Mouse (Mus musculus) stomach, embryonic 15.5 days (tissue): ENCODE measurements around the gene Ace. TPM values are rescaled to one million over a fixed set of nuclear protein-coding genes. Genes with fewer than 3 reads are reported as not detected.
A peak's percentile ranks its signal among the peaks of the same experiment; 100 is the strongest.

Experiments
- ATAC-seq: fragments of 200-750 bp; cut with Nextera tagmentation; 2 replicates; pipeline ENCODE4 v1.8.0; 2017; ENCODE audit warnings: low read depth, moderate number of reproducible peaks, moderate TSS enrichment; ENCODE audit not compliant: insufficient read depth, low FRiP score
- H3K27ac ChIP-seq: fragments of 300-500 bp; sonication (generic); 2 replicates; pipeline ENCODE4 v1.5.1; 2015; ENCODE audit warnings: mild to moderate bottlenecking, inconsistent platforms
- H3K27me3 ChIP-seq: fragments of 300-500 bp; sonication (generic); replicated peaks from 2 replicates; pipeline ENCODE4 v1.6.1; 2015; ENCODE audit warnings: inconsistent platforms
- H3K36me3 ChIP-seq: fragments of 300-500 bp; sonication (generic); 2 replicates; pipeline ENCODE4 v1.6.1; 2015; ENCODE audit warnings: inconsistent platforms
- H3K4me1 ChIP-seq: fragments of 300-500 bp; sonication (generic); 2 replicates; pipeline ENCODE4 v1.6.1; 2015; ENCODE audit warnings: inconsistent platforms
- H3K4me2 ChIP-seq: fragments of 300-500 bp; sonication (generic); 2 replicates; pipeline ENCODE4 v1.6.1; 2015; ENCODE audit warnings: mild to moderate bottlenecking, inconsistent platforms
- H3K4me3 ChIP-seq: fragments of 300-500 bp; sonication (generic); replicated peaks from 2 replicates; pipeline ENCODE4 v1.5.1; 2015; ENCODE audit warnings: inconsistent platforms
- H3K9ac ChIP-seq: fragments of 300-500 bp; sonication (generic); 2 replicates; pipeline ENCODE4 v1.6.1; 2015; ENCODE audit warnings: inconsistent platforms
- H3K9me3 ChIP-seq: fragments of 300-500 bp; sonication (generic); 2 replicates; pipeline ENCODE4 v1.6.1; 2016; ENCODE audit warnings: inconsistent platforms
- WGBS: fragments of 180-500 bp; shearing (Covaris S2); methylation state at CpG from one replicate; pipeline ENCODE4 v1.1.7; 2015; 5-methylcytosine and 5-hydroxymethylcytosine counted together
- polyA plus RNA-seq: library from polyadenylated mRNA; unstranded; fragments of >200 nt; fragmentation: Nextera tagmentation; extraction: Ambion mirVana; gene quantifications from 2 replicates; pipeline ENCODE4 v1.2.1, GENCODE M21; 2015

Ace gene
- polyA plus RNA-seq, 1 experiment from 2014 or later, result 1.8 TPM

DNA sequence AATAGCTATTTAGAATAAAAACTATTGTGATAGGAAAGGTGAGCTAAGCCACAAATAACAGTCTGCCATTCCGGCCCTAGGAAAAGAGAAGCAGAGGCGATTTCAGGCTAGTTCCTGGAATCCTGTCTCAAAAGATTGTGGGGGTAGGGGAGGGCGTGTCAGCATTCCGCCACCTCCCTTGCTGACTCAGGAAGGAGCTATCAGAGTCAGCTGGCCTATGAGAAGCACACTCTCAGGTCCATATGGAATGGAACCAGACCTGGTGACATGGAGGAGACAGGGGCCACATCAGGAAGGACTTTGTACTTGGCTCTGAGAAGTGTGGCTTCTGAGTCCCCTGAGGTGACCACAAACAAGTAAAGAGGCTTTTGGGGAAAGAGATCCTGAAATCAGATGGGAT is 17.2 kb upstream of the Ace start:
- H3K9me3 ChIP-seq, result no peaks in the 10 kb centered on the region
- 62% methylated on average over 4 of the region's 4 CpGs for WGBS
- no peak overlapping the region for H3K9ac ChIP-seq
- no peak for ATAC-seq
- no peak overlapping the region for H3K4me2 ChIP-seq
- H3K4me1 ChIP-seq, result peaks cover 10% of the 10 kb centered on the region; the same call in 1 of the 2 replicates
- H3K4me3 ChIP-seq, result no peak overlapping the region
- H3K36me3 ChIP-seq, result no peaks in the 10 kb centered on the region
- H3K27me3 ChIP-seq, result no peaks in the 10 kb centered on the region
- H3K27ac ChIP-seq, result no peak overlapping the region

DNA sequence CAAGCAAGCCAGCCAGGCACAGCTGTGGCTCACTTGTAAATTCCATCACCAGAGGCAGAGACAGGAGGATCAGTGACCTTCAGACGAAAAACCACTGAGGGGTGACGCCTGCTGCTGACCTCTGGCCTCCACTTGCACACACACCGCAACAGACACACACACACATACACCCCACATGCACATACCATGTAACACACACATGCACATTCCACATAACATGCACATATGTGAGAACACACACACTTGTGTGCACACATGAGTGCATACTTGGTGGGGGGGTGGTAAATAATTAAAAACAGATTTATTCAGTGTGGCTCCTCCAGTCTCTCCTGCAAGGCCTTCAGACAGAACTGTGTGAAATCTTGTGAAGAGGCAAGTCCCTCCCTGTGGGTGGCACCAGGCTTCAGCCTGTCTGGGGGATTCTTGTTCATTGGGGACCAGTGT is 16.1 kb upstream of the Ace start:
- no peaks in the 10 kb centered on the region for H3K36me3 ChIP-seq
- H3K4me1 ChIP-seq, result peaks cover 4% of the 10 kb centered on the region; the same call in 1 of the 2 replicates
- no peak for ATAC-seq
- H3K9me3 ChIP-seq, result no peaks in the 10 kb centered on the region
- no peak overlapping the region for H3K9ac ChIP-seq
- WGBS, result 53% methylated on average over 3 of the region's 3 CpGs
- no peak overlapping the region for H3K4me2 ChIP-seq
- no peak overlapping the region for H3K27ac ChIP-seq
- no peaks in the 10 kb centered on the region for H3K27me3 ChIP-seq
- H3K4me3 ChIP-seq, result no peak overlapping the region

DNA sequence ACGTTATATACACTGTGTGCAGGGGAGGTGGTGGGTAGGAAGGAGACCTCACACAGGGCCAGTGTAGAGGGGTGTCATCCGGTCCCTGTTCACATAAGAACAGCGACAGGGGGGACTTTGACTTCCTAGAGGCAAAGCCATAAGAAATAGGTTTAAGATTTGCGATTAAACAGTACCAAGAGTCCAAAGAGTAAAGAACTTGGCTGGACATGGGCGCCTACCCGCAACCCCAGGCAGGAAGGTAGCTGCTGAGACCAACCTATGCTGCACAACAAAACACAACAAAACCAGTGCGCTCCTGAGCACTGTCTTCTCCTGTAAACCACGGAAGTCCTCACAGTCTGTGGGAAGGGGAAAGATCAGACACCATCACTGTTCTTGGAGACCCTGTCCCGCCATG is 15.6 kb upstream of the Ace start:
- Histone ChIP-seq H3K9ac (no peak overlapping the region), H3K4me3 (no peak overlapping the region), H3K36me3 (no peaks in the 10 kb centered on the region), H3K27me3 (no peaks in the 10 kb centered on the region), H3K4me1 (0 out of 2 replicates have a peak, but pooled peaks cover 3% of the 10 kb centered on the region), H3K27ac (no peak overlapping the region), H3K4me2 (no peak overlapping the region), H3K9me3 (no peaks in the 10 kb centered on the region)
- ATAC-seq, result no peak
- 87% methylated on average over 9 of the region's 9 CpGs for WGBS

DNA sequence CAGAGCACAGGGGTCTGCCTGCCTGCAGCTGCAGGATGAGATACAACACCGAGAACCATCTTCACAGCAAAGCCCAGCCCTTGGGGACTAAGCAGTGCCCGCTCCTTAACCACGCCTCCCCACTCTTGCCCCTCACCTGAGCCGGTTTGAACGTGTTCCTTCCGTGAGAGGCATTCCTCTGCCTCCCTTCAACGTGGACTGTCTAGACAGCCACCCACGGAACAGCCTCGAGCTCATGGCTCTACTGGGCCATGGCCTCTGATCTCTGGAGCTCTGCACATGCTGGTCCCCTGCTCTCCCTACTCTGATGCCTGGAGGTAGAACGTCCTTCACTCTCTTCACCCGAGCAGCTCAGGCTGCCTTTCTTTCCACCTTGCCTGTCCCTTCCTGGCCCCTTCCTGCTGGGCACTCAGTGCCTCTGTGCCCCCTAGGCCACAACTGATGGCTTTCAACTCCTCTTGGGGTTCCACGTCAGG is 14.8 kb upstream of the Ace start, which contains the start of gene Cyb561:
Cyb561 (minus strand) TSS at position 426 of the 476 bp plus-strand sequence.
- H3K27me3 ChIP-seq, result no peaks in the 10 kb centered on the region
- H3K4me2 ChIP-seq, result no peak within 1 kb of the TSS
- WGBS, result 66% methylated on average over 12 of the region's 12 CpGs
- H3K4me3 ChIP-seq, result no peak within 1 kb of the TSS
- H3K4me1 ChIP-seq, result 0 out of 2 replicates have a peak, but pooled peaks cover 3% of the 10 kb centered on the region
- H3K9me3 ChIP-seq, result no peaks in the 10 kb centered on the region
- no peak within 1 kb of the TSS for H3K9ac ChIP-seq
- H3K27ac ChIP-seq, result no peak within 1 kb of the TSS
- ATAC-seq, result no peak
- no peaks in the 10 kb centered on the region for H3K36me3 ChIP-seq

DNA sequence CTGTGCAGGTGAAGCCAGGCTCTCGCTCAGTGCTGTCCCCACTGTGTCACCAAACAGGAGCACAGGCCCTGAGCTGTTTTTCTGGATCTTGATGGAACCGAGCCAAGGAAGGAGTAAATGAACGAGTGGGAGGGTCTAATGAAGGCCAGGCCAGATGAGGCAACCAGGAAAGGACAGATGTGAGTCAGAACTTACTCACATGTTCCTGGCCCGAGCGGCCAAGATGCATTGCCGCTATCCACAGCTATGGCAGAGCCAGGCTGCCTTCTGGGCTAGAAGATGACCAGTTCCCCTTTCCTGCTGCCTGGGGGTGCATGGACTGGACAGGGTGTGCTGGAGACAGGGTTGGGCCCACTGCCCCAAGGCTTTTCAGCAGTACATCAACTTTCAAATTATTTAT is 14.3 kb upstream of the Ace start:
- Histone ChIP-seq H3K27ac (no peak overlapping the region), H3K36me3 (no peaks in the 10 kb centered on the region), H3K4me3 (no peak overlapping the region), H3K4me1 (0 out of 2 replicates have a peak, but pooled peaks cover under 1% of the 10 kb centered on the region), H3K4me2 (no peak overlapping the region), H3K9ac (no peak overlapping the region), H3K27me3 (no peaks in the 10 kb centered on the region), H3K9me3 (no peaks in the 10 kb centered on the region)
- ATAC-seq, result no peak
- WGBS, result 66% methylated on average over 6 of the region's 6 CpGs

DNA sequence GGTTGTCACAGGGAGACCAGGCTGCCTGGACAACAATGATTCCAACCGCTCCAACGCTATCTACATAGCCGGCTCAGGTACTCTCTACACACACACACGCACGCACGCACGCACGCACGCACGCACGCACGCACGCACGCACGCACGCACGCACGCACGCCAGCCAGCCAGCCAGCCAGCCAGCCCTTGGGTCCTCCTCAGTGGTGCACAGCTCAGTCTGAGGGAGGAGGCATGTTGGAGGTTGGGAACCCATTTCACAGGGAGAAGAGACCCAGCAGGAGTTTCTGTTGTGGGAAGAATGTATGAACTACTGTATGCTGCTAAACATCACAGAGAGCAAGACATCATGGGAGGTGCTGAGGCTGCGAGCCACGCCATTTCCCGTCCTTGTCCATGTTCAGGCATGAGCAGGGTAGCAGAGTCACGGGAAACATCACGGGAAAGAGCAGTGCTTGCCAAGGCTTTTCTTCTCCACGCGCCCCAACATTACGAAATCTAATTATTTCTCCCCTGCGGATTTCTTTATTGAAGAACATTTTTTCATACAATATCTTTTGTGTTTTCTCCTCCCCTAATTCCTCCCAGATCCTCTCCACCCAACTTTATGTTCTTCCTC is 11.8 kb upstream of the Ace start:
- Histone ChIP-seq H3K27me3 (no peaks in the 10 kb centered on the region), H3K36me3 (no peaks in the 10 kb centered on the region), H3K9ac (no peak overlapping the region), H3K4me2 (no peak overlapping the region), H3K27ac (no peak overlapping the region), H3K9me3 (no peaks in the 10 kb centered on the region), H3K4me3 (no peak overlapping the region), H3K4me1 (no peaks in the 10 kb centered on the region)
- ATAC-seq, result no peak
- WGBS, result 89% methylated on average over 28 of the region's 28 CpGs

DNA sequence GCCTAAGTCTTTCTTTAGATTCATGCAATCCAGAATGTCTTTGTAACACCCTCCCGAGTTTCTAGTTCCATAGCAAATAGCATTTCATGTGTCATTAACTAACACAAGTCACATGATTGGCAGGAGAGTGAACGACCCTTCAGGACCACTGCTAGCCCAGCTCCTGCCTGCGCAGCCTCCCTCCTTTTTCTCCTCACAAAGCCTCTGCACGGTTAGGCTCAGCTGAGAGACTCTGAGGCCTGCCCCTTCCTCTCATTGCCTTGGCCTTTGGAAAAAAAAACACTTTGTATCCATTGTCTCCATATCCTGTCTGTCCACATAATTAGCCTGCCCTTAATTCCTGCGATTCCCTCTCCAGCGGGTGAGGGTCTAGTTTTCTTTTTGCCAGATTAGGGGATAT is 10.2 kb upstream of the Ace start:
- Histone ChIP-seq H3K9me3 (no peaks in the 10 kb centered on the region), H3K4me1 (no peaks in the 10 kb centered on the region), H3K4me3 (no peak overlapping the region), H3K27ac (no peak overlapping the region), H3K4me2 (no peak overlapping the region), H3K9ac (no peak overlapping the region), H3K27me3 (no peaks in the 10 kb centered on the region), H3K36me3 (no peaks in the 10 kb centered on the region)
- no peak for ATAC-seq
- 55% methylated on average over 6 of the region's 6 CpGs for WGBS

DNA sequence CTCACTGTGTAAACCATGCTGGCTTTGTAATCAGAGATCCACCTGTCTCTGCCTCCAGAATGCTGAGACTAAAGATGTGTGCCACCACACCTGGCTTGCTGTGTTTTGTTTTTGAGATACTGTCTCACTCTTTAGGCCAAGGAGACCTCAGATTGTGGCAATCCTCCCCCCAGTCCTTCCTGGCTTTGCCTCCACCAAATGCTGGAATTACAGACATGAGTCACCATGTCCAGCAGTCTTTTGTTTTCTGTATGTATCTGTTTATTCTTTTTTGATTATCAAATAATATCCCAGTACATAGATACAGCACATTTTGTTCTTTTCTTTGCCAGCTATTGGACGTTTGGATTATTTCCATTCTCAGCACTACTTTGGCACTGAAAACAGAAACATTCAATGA is 9.2 kb upstream of the Ace start:
- H3K9me3 ChIP-seq, result no peaks in the 10 kb centered on the region
- H3K4me1 ChIP-seq, result no peaks in the 10 kb centered on the region
- no peak overlapping the region for H3K9ac ChIP-seq
- 36% methylated on average over 1 of the region's 1 CpGs for WGBS
- no peak overlapping the region for H3K4me2 ChIP-seq
- H3K4me3 ChIP-seq, result no peak overlapping the region
- no peaks in the 10 kb centered on the region for H3K36me3 ChIP-seq
- no peak for ATAC-seq
- H3K27ac ChIP-seq, result no peak overlapping the region
- H3K27me3 ChIP-seq, result no peaks in the 10 kb centered on the region

DNA sequence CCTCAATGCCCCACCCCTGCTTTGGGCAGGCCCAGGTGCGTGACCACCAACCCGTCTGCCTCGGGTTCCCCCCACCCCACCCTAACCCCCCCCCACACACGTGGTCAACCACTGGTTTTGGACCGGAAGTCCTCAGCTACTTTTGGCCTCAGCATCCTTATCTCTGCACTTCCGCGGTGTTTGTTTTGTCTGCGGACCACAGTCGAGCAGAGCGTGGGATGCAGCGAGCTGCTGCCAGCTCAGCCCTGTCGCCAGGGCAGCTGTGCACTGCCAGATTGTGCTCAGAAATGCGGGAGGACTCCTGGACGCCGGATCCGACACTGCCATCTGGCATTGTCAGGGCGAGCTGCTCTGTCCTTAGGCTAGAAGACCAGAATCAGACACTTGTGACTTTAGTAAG is 8.4 kb upstream of the Ace start:
- H3K27me3 ChIP-seq, result no peaks in the 10 kb centered on the region
- no peaks in the 10 kb centered on the region for H3K36me3 ChIP-seq
- WGBS, result 19% methylated on average over 17 of the region's 17 CpGs
- H3K9me3 ChIP-seq, result no peaks in the 10 kb centered on the region
- H3K4me1 ChIP-seq, result no peaks in the 10 kb centered on the region
- H3K4me3 ChIP-seq, result no peak overlapping the region
- no peak overlapping the region for H3K9ac ChIP-seq
- H3K27ac ChIP-seq, result no peak overlapping the region
- ATAC-seq, result no peak
- peak overlapping the region; percentile 14; the same call in 1 of the 2 replicates for H3K4me2 ChIP-seq

DNA sequence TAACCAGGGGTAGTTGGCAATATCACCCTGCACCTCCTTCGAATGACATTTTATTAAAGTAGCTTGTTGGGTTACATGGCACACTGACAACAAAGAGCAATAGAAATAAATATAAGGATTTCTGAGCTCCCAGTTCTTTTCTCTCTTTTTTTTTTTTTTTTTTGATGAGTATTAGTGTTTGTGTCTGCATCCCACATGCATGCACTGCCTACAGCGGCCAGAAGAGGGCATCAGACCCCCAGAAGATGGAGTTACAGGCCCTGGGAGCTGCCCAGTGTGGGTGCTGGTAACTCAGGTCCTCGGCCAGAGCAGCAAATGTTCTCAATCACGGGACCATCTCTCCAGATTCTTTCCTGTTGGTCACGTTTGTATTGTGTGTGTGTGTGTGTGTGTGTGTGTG is 3.1 kb upstream of the Ace start:
- 66% methylated on average over 5 of the region's 5 CpGs for WGBS
- Histone ChIP-seq H3K27ac (no peak overlapping the region), H3K27me3 (peaks cover 28% of the 10 kb centered on the region), H3K9ac (no peak overlapping the region), H3K36me3 (no peaks in the 10 kb centered on the region), H3K4me2 (no peak overlapping the region), H3K4me1 (peaks cover 5% of the 10 kb centered on the region; the same call in 1 of the 2 replicates), H3K9me3 (no peaks in the 10 kb centered on the region), H3K4me3 (no peak overlapping the region)
- no peak for ATAC-seq

DNA sequence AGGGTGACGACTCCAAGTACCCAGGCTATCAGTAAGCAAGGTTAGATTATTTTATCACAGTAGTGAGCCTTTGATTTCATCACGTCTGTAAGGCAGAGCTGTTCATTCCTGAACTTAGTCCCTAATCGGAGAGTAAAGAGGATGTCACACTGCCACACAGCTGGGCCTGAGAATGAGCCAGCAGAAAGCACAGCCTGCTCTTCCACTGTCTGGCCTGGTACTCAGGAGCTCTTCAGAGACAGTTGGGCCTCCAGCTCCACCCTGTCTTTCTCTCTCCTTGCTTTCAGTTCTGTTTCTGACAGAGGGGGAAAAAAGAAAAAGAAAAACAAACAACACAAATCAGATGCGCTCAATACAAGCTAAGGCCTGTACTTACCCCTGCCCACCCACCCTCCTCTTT is 1.5 kb upstream of the Ace start:
- no peak overlapping the region for H3K4me3 ChIP-seq
- no peaks in the 10 kb centered on the region for H3K36me3 ChIP-seq
- no peak overlapping the region for H3K27ac ChIP-seq
- H3K9me3 ChIP-seq, result no peaks in the 10 kb centered on the region
- 69% methylated on average over 4 of the region's 4 CpGs for WGBS
- H3K9ac ChIP-seq, result no peak overlapping the region
- H3K4me1 ChIP-seq, result peaks cover 5% of the 10 kb centered on the region; the same call in 1 of the 2 replicates
- H3K4me2 ChIP-seq, result no peak overlapping the region
- peaks cover 31% of the 10 kb centered on the region for H3K27me3 ChIP-seq
- no peak for ATAC-seq

DNA sequence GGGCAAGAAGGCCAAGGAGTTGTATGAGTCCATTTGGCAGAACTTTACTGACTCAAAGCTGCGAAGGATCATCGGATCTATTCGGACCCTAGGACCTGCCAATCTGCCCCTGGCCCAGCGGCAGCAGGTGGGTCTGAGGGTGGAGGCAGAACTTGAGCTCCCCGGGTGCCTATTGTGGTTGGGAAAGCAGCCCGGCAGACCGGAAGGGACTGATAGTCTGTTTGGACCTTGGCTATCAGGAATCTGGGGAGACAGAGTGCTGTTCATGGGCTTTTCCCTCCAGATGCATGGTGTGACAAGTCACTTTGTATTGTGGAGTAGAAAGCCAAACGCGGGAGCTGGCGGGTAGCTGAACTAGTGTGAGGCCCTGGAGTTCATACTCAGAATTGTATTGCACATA is 1.2 kb downstream of the Ace start:
- Histone ChIP-seq H3K4me3 (no peak overlapping the region), H3K36me3 (no peaks in the 10 kb centered on the region), H3K4me1 (peaks cover 5% of the 10 kb centered on the region; the same call in 1 of the 2 replicates), H3K4me2 (no peak overlapping the region; the same call in 1 of the 2 replicates), H3K9ac (no peak overlapping the region), H3K27ac (no peak overlapping the region), H3K9me3 (no peaks in the 10 kb centered on the region), H3K27me3 (peaks cover 31% of the 10 kb centered on the region)
- WGBS, result 46% methylated on average over 10 of the region's 10 CpGs
- no peak for ATAC-seq
